Mouse (Mus musculus) hindbrain, embryonic 16.5 days (tissue): ENCODE data around the gene Pitpna. TPM values are rescaled to one million over a fixed set of nuclear protein-coding genes. Genes with fewer than 3 reads are reported as not detected.

Source experiments
- ATAC-seq: fragments of 200-750 bp; cut with Nextera tagmentation; 2 replicates; pipeline ENCODE4 v1.8.0; 2017; ENCODE audit warnings: moderate TSS enrichment, moderate library complexity
- H3K27ac ChIP-seq: fragments of 300-500 bp; sonication (generic); 2 replicates; pipeline ENCODE4 v1.5.1; 2014; ENCODE audit warnings: low read depth, mild to moderate bottlenecking, control low read depth, low read length, moderate library complexity
- H3K27me3 ChIP-seq: fragments of 300-500 bp; sonication (generic); replicated peaks from 2 replicates; pipeline ENCODE4 v1.6.1; 2014; ENCODE audit warnings: low read length; ENCODE audit not compliant: control insufficient read depth, insufficient read depth
- H3K36me3 ChIP-seq: fragments of 300-500 bp; sonication (generic); 2 replicates; pipeline ENCODE4 v1.6.1; 2014; ENCODE audit warnings: mild to moderate bottlenecking, low read length, moderate library complexity, mixed read lengths; ENCODE audit not compliant: control insufficient read depth, insufficient read depth
- H3K4me1 ChIP-seq: fragments of 300-500 bp; sonication (generic); 2 replicates; pipeline ENCODE4 v1.6.1; 2014; ENCODE audit warnings: low read depth, low read length; ENCODE audit not compliant: control insufficient read depth, insufficient read depth
- H3K4me2 ChIP-seq: fragments of 300-500 bp; sonication (generic); 2 replicates; pipeline ENCODE4 v1.6.1; 2014; ENCODE audit warnings: mild to moderate bottlenecking, low read length, control low read depth, moderate library complexity
- H3K4me3 ChIP-seq: fragments of 300-500 bp; sonication (generic); 2 replicates; pipeline ENCODE4 v1.5.1; 2014; ENCODE audit warnings: mild to moderate bottlenecking, low read length, control low read depth, moderate library complexity
- H3K9ac ChIP-seq: fragments of 300-500 bp; sonication (generic); 2 replicates; pipeline ENCODE4 v1.6.1; 2014; ENCODE audit warnings: low read depth, mild to moderate bottlenecking, control low read depth, low read length, moderate library complexity
- H3K9me3 ChIP-seq: fragments of 300-500 bp; sonication (generic); 2 replicates; pipeline ENCODE4 v1.6.1; 2014; ENCODE audit warnings: mild to moderate bottlenecking, low read length, moderate library complexity; ENCODE audit not compliant: control insufficient read depth
- WGBS: fragments of 180-500 bp; shearing (Covaris S2); extraction: QIAGEN DNeasy Blood & Tissue Kit; methylation state at CpG from one replicate; pipeline ENCODE4 v1.1.7; 2014; 5-methylcytosine and 5-hydroxymethylcytosine counted together
- polyA plus RNA-seq: library from polyadenylated mRNA; unstranded; fragments of >200 nt; fragmentation: Nextera tagmentation; extraction: Ambion mirVana; gene quantifications from 2 replicates; pipeline ENCODE4 v1.2.1, GENCODE M21; 2015

Pitpna gene
- polyA plus RNA-seq, result 109 and 110 TPM in 2 replicates

GRCm38 (mm10) chr11:75587493-75588284 is at the start of gene Pitpna:
TSS of gene Pitpna (plus strand) at chr11:75588097.
- Histone ChIP-seq H3K27me3 (no peaks in the 10 kb centered on the region), H3K9ac (peak within 1 kb of the TSS; percentile 93), H3K27ac (peak within 1 kb of the TSS; percentile 94), H3K4me3 (peak within 1 kb of the TSS; percentile 91), H3K4me2 (peak within 1 kb of the TSS; percentile 68), H3K4me1 (peaks cover 16% of the 10 kb centered on the region), H3K9me3 (no peaks in the 10 kb centered on the region), H3K36me3 (peaks cover 5% of the 10 kb centered on the region)
- WGBS, result 5% methylated on average over 49 of the region's 49 CpGs
- peak; percentile 95 for ATAC-seq

GRCm38 (mm10) chr11:75538184-75538969 is 49.5 kb upstream of the Pitpna start:
- ATAC-seq, result no peak
- Histone ChIP-seq H3K27ac (peak overlapping the region; percentile 21; the same call in 1 of the 2 replicates), H3K4me2 (no peak overlapping the region), H3K9ac (0 out of 2 replicates have a peak overlapping the region, but pooled peaks have one; percentile 2), H3K9me3 (no peaks in the 10 kb centered on the region), H3K4me3 (no peak overlapping the region), H3K4me1 (peaks cover 28% of the 10 kb centered on the region), H3K27me3 (no peaks in the 10 kb centered on the region), H3K36me3 (no peaks in the 10 kb centered on the region)
- 63% methylated on average over 9 of the region's 9 CpGs for WGBS

- Histone ChIP-seq H3K9me3 (no peaks in the 10 kb centered on the region), H3K27me3 (no peaks in the 10 kb centered on the region), H3K9ac (no peak overlapping the region), H3K4me1 (peaks cover 22% of the 10 kb centered on the region), H3K36me3 (no peaks in the 10 kb centered on the region), H3K4me3 (no peak overlapping the region), H3K4me2 (no peak overlapping the region), H3K27ac (no peak overlapping the region)
- no peak for ATAC-seq
- 87% methylated on average over 13 of the region's 13 CpGs for WGBS
Measured at GRCm38 (mm10) chr11:75538970-75539299, 49.0 kb upstream of the Pitpna start.

GRCm38 (mm10) chr11:75540209-75540608 is 47.7 kb upstream of the Pitpna start:
- Histone ChIP-seq H3K9ac (no peak overlapping the region), H3K4me1 (peaks cover 12% of the 10 kb centered on the region), H3K4me3 (no peak overlapping the region), H3K9me3 (no peaks in the 10 kb centered on the region), H3K27me3 (no peaks in the 10 kb centered on the region), H3K4me2 (no peak overlapping the region), H3K36me3 (no peaks in the 10 kb centered on the region), H3K27ac (peak overlapping the region; percentile 4; the same call in 1 of the 2 replicates)
- no peak for ATAC-seq
- 87% methylated on average over 8 of the region's 8 CpGs for WGBS

- Histone ChIP-seq H3K4me3 (no peak overlapping the region), H3K9me3 (no peaks in the 10 kb centered on the region), H3K27me3 (no peaks in the 10 kb centered on the region), H3K9ac (no peak overlapping the region), H3K4me2 (no peak overlapping the region), H3K27ac (peak overlapping the region; percentile 4; the same call in 1 of the 2 replicates), H3K36me3 (no peaks in the 10 kb centered on the region), H3K4me1 (peaks cover 5% of the 10 kb centered on the region)
- 0 out of 2 replicates have a peak, but pooled peaks have one; percentile 40 for ATAC-seq
- WGBS, result 71% methylated on average over 19 of the region's 19 CpGs
Measured at GRCm38 (mm10) chr11:75540710-75541581, 47.0 kb upstream of the Pitpna start.

GRCm38 (mm10) chr11:75544713-75545112 is 43.2 kb upstream of the Pitpna start:
- Histone ChIP-seq H3K27ac (no peak overlapping the region), H3K4me2 (no peak overlapping the region), H3K27me3 (no peaks in the 10 kb centered on the region), H3K9me3 (no peaks in the 10 kb centered on the region), H3K4me3 (no peak overlapping the region), H3K9ac (no peak overlapping the region), H3K36me3 (peaks cover 8% of the 10 kb centered on the region; the same call in 1 of the 2 replicates), H3K4me1 (peaks cover 2% of the 10 kb centered on the region)
- WGBS, result 81% methylated on average over 9 of the region's 9 CpGs
- no peak for ATAC-seq

GRCm38 (mm10) chr11:75546057-75546456 is 41.8 kb upstream of the Pitpna start:
- Histone ChIP-seq H3K36me3 (peaks cover 8% of the 10 kb centered on the region; the same call in 1 of the 2 replicates), H3K27ac (no peak overlapping the region), H3K27me3 (no peaks in the 10 kb centered on the region), H3K4me1 (peaks cover 12% of the 10 kb centered on the region), H3K4me3 (no peak overlapping the region), H3K4me2 (no peak overlapping the region), H3K9me3 (no peaks in the 10 kb centered on the region), H3K9ac (no peak overlapping the region)
- no peak for ATAC-seq
- WGBS, result 75% methylated on average over 4 of the region's 4 CpGs

- WGBS, result 46% methylated on average over 5 of the region's 5 CpGs
- Histone ChIP-seq H3K4me3 (no peak overlapping the region), H3K9me3 (no peaks in the 10 kb centered on the region), H3K27me3 (no peaks in the 10 kb centered on the region), H3K4me2 (no peak overlapping the region), H3K9ac (no peak overlapping the region), H3K27ac (no peak overlapping the region; the same call in 1 of the 2 replicates), H3K36me3 (peaks cover 11% of the 10 kb centered on the region; the same call in 1 of the 2 replicates), H3K4me1 (peaks cover 26% of the 10 kb centered on the region)
- no peak for ATAC-seq
Measured at GRCm38 (mm10) chr11:75549658-75550111, 38.2 kb upstream of the Pitpna start.
